Mouse (Mus musculus) cortical plate, adult 2 months (tissue): ENCODE measurements around the gene Vps13d.

Source experiments
- CTCF ChIP-seq: fragments of 200-500 bp; IDR thresholded peaks from 2 replicates; pipeline ENCODE4 v1.5.1; 2011; ENCODE audit warnings: mild to moderate bottlenecking, control low read depth, low read length; ENCODE audit not compliant: insufficient read depth; ENCODE audit errors: extremely low read depth
- POLR2A ChIP-seq: fragments of 200-500 bp; IDR thresholded peaks from 2 replicates; pipeline ENCODE4 v1.6.1; 2011; ENCODE audit warnings: mild to moderate bottlenecking, low read length, control low read depth; ENCODE audit not compliant: insufficient read depth; ENCODE audit errors: extremely low read depth

DNA sequence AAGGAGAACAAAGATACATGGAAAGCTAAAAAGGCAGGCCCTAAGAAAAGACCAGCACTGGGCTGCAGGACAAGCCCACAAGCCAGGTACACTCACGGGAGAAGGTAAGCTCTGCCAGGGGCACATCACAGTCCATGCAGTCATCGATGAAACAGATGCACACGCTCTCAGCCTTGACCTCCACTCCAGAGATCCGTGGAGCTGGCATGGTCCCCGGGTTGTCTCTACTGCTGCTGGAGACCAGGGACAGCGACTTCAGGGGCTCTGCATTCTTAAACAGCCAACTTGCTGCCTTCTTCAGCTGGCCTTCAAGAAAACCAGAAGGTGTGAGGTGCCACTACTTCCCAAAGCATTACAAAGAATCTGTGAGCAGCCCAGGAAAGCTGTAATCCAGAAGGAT lies 84.1 kb downstream of the Vps13d start:
- no peak for TF ChIP-seq CTCF
- TF ChIP-seq POLR2A, result no peak
